Mouse (Mus musculus) v-Abl transformed pro-B cells (cell line): Measurements from ENCODE around the gene Kat6b.
"Not testable (repeated sequence)": the region's sequence is repeated elsewhere in the genome, so short reads cannot be mapped to it uniquely, and the experiment has no call there.

Experiments used
- in situ Hi-C, 2 experiments: fragments of 400-800 bp; cut with MboI; formaldehyde crosslinking; loops; one replicate each; pipeline ENCODE4 v1.15.1; 2025; ENCODE audit not compliant: unreplicated experiment in 2 of 2

Gene Kat6b

GRCm38 (mm10) chr14:21631665-21632200 is 150.5 kb downstream of the Kat6b start:
- in situ Hi-C loops, result no loop called here

DNA sequence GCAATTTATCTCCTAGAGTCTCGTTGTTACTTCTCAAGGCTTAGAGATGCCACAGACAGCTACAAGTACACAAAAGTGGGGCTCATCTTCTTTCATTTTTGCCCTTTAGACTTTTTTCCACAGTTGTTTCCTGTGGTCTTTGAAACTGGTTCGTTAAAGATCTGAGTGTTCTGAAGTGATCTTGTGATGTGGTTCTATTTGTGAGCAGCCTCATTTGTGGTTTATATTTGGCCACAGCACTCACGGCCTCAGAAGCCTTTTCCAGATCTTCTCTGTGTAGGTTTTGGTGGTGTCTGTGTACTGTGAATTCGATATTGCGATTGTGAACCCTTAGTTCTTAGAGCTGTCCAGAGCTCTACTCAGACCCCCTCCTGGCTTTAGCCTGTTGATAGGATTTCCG is 155.3 kb downstream of the Kat6b start:
- in situ Hi-C loops, result no loop called here

DNA sequence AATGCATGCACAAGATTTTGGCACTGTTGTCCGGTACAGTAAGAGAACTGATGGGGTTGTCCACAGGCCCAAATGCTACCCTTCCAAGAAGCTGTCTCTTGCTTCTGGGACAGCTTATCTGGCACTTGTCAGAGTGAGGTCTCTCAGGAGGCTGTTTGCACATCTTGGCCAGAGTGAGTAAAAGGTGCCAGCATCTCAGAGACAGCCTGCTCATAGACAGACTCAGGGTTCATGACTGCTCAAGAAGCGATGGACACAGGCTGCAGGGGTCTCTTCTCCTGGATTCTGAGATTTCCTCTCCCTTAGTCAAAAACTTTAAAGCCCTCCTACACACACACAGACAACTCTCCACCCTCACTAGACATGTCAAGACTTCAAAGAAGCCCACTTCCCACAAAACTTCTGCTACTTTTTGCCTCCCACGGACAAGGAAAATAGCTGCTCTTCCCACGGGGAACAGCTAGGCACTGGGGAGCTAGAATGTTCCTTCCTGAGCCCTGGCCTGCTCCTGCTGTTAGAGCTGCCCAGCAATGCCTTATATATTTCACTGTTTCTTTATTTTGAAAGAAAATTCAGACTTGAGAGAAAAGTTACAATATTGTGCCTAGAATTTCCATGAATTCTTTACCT is 159.7 kb downstream of the Kat6b start:
- in situ Hi-C loops, result no loop called here

DNA sequence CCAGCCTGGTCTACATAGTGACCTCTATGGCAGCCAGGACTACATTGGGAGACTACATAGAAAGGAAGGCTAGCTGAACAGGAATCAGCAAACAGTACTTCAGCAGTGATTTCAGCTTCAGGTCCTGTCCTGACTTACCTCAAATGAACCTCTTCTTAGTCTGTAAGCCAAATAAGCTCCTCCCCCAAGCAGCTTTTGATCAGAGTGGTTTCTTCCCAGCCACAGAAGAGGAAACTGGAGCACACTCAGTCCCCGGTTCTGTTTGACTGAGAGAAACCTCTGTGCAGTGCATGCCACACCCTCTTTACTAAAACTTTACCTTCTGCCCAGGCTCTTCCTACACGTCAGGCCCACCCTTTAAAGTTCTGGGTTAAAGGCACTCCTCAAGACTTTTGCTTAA is 172.6 kb downstream of the Kat6b start:
- in situ Hi-C loops, result no loop called here

GRCm38 (mm10) chr14:21659155-21659554 is 177.9 kb downstream of the Kat6b start:
- in situ Hi-C loops, result no loop called here

- in situ Hi-C loops, result loop anchor here (5.0 kb wide), 2 partner anchors 512 to 522 kb away; no protein-coding TSS in a partner anchor
Measured at GRCm38 (mm10) chr14:21659652-21660051, 178.4 kb downstream of the Kat6b start.

- in situ Hi-C loops, result loop anchor here (5.0 kb wide), 2 partner anchors 515 to 525 kb away; no protein-coding TSS in a partner anchor
Measured at GRCm38 (mm10) chr14:21662465-21663142, 181.4 kb downstream of the Kat6b start.

GRCm38 (mm10) chr14:21669218-21669617 is 188.0 kb downstream of the Kat6b start:
- in situ Hi-C loops, result no loop called here

DNA sequence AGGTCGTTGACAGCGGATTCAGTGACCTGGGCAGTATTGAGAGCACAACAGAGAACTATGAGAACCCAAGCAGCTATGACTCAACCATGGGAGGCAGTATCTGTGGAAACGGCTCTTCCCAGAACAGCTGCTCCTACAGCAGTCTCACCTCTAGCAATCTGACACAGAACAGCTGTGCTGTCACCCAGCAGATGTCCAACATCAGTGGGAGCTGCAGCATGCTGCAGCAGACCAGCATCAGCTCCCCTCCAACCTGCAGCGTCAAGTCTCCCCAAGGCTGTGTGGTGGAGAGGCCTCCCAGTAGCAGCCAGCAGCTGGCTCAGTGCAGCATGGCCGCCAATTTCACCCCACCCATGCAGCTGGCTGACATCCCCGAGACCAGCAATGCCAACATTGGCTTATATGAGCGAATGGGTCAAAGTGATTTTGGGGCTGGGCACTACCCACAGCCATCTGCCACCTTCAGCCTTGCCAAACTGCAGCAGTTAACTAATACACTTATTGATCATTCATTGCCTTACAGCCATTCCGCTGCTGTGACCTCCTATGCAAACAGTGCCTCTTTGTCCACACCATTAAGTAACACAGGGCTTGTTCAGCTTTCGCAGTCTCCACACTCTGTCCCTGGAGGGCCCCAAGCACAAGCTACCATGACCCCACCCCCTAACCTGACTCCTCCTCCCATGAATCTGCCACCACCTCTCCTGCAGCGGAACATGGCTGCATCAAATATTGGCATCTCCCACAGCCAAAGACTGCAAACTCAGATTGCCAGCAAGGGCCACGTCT is 188.6 kb downstream of the Kat6b start:
- in situ Hi-C loops, result no loop called here

- in situ Hi-C loops, result not testable (repeated sequence)
Measured at GRCm38 (mm10) chr14:21670422-21671006, 189.3 kb downstream of the Kat6b start.

DNA sequence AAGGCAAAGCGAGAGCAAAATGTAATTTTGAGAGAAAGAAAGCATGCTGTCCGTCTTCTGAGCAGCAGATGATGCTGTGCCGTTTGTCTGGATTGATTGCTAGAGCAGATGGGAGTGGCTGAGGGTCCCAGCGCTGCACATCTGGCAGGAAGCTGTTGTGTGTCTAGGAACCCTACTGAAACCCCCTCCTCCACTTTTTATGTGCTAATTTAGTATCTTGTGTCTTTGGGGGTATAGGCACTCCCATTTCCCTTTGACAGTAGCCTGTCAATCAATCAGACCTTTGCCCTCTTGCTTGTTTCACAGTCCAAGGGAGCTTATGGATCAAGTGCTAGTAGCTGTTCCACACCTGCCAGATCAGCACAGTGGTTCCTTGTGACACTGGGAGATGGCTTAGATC is 191.9 kb downstream of the Kat6b start:
- in situ Hi-C loops, result no loop called here

DNA sequence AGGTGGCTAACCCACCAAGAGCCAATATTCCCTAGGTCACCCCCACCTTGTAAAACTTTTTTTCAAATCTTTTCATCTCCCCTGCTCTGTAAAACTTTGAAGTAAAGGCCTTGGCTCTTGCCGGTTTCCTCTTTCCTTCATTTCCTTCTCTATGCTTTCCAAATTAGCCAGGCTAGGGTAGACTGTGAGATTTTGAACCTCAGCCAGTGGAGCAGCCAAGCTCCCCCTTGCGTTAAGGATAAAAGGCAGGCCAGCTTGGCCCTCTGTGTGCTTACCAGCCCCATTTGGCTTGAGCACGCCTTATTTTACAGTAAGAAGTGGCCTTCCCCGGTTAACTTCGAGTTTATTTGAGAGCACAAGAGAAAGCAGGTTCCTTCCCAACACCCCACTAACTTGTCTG is 193.2 kb downstream of the Kat6b start:
- in situ Hi-C loops, result no loop called here

DNA sequence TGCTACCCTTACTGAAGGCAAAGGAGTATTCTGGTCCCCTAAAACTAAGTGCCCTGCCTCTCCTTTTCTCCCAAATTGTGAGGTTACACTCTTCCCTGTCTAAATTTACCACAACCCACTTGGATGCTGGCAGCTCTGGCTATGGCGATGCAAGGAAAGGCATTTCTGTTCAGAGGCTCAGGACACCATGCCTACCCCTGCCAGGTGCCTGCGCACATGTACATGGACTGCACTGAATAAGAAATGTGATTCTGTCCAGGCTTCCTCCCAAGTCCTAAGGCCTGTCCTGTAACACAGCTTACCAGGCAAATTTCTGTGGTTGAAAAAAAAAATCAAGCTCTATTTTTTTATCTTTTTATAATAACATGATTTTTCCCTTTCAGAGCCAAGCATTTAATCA is 195.0 kb downstream of the Kat6b start:
- in situ Hi-C loops, result no loop called here

DNA sequence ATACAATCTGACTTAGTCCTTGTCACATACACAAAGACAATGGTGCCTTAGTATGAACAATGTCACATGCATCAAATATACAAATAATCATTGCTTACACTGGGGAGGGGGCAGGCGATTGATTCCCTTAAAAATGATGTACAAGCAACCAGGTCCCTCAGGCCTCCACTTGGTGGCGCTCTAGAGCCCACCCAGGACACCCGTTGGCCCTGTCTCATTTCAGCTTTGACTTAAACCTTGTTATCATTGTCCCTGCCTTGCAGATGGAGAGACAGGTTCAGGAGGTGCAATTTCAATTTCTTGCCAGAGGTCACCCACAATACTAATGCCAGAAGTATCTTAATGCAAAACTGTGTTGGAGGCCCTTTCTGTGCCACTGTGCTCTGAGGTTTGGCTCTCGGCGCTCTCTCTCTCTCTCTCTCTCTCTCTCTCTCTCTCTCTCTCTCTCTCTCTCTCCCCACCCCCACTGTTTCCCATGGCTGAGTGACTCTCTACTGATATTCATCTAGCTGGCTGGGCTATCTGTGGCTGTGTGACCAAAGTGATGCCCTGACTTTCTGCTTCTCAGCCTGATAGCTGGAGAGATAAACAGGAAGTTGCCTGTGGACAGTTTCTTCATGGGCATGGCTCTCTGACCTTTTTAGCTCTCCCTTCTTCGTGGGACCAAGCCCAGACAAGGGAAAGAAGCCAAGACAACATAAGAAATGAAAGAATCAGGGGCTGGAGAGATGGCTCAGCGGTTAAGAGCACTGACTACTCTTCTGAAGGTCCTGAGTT is 197.5 kb downstream of the Kat6b start:
- in situ Hi-C loops, result no loop called here

DNA sequence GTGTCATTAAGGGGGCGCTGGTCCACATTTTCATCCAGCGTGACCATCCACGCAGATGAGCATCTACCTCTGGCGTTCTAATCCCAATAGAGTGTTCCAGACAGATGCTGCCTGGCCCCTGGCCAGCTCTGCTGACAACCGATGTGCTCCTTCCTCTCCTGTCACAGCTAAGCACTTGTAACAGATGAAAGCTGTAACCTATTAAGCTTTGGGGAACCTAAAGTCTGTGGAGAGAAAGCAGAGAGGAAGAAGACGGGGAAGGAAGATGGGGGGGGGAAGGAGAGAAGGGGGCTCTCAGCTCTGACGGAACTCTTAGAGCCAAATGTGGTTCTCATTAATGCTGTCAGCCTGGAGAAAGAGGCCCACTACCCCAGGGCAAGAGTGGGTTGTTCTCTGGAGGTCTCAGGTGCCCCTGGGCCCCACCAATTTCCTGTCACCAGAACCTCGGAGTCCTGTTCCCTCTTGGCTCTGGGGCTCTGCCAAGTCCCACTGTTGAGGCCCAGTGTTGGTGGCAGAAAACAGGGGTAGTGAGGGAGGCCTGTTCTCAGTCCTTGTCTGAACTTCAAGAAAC is 198.5 kb downstream of the Kat6b start:
- in situ Hi-C loops, result no loop called here

DNA sequence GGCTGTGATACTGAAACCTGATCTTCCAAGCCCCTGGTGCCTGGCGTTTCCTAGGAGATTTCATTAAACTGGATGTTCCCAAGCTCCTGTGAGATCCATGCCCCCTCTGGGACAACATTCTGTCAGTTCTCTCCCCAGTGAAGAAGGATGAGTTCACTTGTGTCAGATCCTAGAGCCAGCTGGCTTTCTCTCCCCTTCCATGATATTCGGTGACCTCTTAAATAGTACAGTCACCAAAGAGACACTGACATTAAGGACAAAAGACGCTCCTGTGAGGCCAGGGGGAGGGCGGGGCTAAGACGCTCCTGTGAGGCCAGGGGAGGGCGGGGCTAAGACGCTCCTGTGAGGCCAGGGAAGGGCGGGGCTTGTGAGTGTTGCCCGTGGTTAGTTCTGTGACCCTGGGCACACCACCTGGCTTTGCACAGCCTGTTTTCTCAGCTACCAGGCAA is 201.5 kb downstream of the Kat6b start:
- in situ Hi-C loops, result no loop called here

- in situ Hi-C loops, result no loop called here
Measured at GRCm38 (mm10) chr14:21683834-21684233, 202.6 kb downstream of the Kat6b start.

DNA sequence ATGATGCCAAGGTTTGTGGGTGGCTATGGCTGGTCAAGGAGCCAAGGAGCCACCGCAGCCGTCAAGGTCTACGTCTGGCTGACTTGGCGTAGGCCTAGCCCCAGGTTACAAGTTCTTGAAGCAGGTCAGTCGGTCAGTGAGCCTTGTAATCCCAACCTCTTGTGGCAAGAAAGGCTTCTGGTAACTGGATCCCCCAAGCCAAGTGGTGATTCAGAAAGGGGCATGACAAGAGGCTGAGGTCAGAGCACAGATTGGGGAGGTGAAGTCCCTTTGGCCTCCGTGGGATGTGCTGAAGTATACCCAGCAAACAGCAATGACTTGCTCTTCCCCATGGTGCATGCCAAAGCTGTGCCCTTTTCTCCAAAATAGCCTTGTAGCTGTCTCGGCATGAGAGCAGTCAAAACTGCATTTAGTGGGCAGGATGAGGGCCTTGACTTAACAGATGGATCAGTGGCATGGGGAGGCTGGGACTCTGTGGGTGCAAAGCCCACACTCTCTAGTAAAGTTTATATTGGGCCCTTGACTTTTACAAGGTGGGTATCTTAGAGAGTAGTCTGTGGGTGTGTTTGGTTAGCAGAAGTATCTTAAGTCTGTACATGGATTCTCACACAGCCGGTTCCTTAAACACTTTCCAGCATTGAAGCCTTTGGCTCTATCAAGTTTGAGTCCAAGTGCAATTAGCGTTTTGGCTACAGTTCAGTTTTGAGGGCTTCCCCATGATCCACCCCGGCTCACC is 204.3 kb downstream of the Kat6b start:
- in situ Hi-C loops, result no loop called here
